Mouse (Mus musculus): ENCODE data around the gene Cntrl.

The Cntrl gene

DNA sequence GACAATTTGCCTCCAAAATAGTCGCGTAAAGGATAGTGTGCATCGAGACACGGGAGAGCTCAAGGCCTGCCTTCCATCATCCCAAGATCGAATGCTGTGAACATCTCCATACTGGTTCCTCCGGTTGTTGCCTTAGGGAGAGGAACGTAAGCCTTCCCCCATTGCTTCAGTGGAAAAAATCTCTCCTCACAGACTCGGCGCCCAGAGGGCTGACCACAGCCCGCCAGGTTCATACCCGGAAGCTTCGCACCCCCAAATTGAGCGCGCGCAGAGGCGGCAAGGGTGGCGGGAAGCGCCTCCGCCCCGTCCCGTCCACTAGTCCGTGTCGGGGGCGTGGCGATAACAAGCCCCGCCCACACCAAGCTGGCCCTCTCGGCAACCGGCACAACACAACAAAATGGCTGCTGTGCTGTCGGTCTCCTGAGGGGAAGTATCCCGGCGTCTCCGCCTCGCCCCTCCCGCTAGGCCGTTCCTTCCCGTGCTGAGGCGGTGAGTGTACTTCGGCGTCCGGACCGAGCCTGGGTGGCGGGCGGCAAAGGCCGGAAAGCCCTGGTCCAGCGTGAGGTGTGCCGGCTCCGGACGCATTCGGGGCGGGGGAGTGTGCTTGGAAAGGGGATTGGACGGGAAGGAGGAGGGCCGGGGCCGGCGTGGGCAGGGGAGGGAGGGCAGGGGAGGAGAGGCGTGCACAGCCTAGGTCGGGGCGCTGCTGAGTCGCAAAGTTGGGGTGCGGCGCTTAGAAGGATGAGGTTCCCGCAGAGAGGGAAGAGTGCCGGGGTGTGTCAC is at the start of gene Cntrl:
Cntrl (plus strand) TSS at position 352 of the 783 bp plus-strand sequence.
- peak; percentile 88 to 92 for DNase-seq (ENCODE audit: low spot score in 2 of 2)

GRCm38 (mm10) chr2:35060256-35060655 is 49.0 kb upstream of the Cntrl start:
- no peak for DNase-seq (ENCODE audit: low spot score in 2 of 2)

DNA sequence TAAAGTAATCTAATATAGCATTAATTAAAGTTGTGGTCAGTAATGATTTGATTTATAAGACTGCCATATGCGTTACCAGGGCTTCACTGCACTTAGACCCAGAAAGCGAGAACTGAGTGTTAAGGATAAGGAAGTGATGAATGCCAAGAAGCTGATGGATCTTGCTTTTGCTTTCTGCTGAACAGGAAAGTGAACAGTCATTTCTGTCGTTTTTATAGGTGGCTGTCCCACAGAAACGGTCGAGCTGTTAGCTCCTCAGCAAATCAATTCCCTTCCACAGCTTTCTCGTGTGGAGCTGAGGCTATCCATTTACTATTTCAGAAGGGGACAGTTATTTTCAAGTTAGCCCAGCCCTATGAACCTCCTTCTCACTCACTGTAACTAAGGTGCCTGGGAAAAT is 48.4 kb upstream of the Cntrl start:
- DNase-seq (ENCODE audit: low spot score in 2 of 2) = no peak

DNA sequence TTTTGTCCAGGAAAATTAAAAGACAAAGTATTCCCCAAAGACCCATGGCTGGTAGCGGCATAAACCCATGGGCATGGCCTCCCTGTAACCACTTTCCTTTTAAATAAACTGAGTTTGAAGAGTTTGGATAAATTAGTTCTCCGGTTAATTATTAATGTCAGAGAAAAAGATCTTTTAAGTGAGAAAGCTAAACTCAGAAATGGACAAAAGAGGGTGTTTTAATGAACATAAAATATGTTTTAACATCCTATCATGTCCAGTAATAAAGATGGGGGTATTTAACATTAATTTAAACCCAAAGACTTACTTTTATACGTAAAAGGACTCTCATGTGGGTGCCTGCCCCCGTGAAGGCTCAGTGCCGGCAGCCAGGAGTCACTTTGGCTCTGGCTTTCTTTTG is 48.0 kb upstream of the Cntrl start, which contains the start of gene Hc:
Hc (minus strand) TSS at position 101 of the 400 bp plus-strand sequence.
- DNase-seq (ENCODE audit: low spot score in 2 of 2) = no peak

GRCm38 (mm10) chr2:35063333-35064030 is 45.8 kb upstream of the Cntrl start:
- DNase-seq (ENCODE audit: low spot score in 2 of 2) = no peak

GRCm38 (mm10) chr2:35066525-35067082 is 42.7 kb upstream of the Cntrl start:
- DNase-seq (ENCODE audit: low spot score in 2 of 2) = no peak

- DNase-seq (ENCODE audit: low spot score in 2 of 2) = no peak
Observed at GRCm38 (mm10) chr2:35067117-35067516, 42.2 kb upstream of the Cntrl start.

GRCm38 (mm10) chr2:35069124-35069523 is 40.2 kb upstream of the Cntrl start:
- no peak for DNase-seq (ENCODE audit: low spot score in 2 of 2)

- DNase-seq (ENCODE audit: low spot score in 2 of 2) = no peak
Observed at GRCm38 (mm10) chr2:35070275-35070674, 39.0 kb upstream of the Cntrl start.

DNA sequence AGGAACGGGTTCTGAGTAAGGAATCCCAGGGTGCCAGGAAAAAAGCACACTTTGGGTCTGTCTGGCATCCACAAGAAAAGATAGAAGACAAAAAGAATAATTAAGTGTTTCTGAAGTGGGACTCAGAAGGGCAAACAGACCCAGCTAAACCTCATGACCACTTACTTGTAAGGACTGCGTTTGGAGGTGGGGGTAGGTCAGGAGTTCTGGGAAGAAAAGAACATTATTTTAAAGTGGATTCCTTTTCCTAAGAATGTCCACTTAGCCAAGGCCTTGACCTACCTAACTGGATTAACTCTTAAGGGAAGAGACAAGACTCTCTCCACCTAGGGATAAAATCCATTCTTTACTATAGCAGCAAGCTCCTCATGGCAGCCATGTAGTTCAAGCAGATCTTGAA is 36.7 kb upstream of the Cntrl start:
- DNase-seq (ENCODE audit: low spot score in 2 of 2) = no peak

DNA sequence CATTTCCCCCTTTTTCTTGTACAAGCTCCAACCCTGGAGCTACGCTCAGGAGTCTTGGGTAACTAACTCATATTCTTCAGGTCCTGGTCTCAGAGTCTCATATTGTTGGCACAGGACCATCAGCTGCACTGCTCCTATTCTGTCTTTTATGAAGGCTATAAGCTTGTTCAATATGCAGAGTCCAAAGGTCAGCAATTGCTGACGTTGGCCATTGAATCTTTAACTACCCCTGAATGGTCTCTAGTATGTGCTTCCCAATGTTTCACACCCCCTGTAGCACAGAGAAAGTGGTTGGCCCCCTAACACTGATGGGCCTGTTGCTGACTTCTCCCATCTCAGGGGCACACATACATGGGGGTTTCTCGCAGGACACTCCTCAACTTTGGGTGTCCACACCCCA is 35.0 kb upstream of the Cntrl start:
- DNase-seq (ENCODE audit: low spot score in 2 of 2) = no peak

GRCm38 (mm10) chr2:35079166-35079565 is 30.1 kb upstream of the Cntrl start:
- DNase-seq (ENCODE audit: low spot score in 2 of 2) = no peak

DNA sequence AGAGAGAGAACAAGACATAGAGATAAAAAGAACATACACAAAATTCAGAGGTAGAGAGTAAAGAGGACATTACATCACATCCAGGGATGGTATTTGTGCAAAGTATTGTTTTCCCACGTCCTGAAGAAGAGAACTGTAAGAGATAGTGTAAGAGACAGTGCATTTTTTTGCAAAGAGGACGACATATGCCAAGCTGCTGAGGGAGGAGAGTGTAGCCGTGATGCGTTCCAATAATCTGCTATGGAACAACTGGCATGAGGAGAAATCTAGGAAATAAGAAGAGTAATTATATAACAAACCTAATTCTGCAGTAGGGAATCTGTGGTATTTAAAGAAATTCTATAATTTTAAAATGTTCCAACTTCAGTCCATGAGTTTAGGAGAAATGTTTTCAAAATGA is 21.9 kb upstream of the Cntrl start:
- no peak for DNase-seq (ENCODE audit: low spot score in 2 of 2)

GRCm38 (mm10) chr2:35100529-35100928 is 8.8 kb upstream of the Cntrl start:
- DNase-seq (ENCODE audit: low spot score in 2 of 2) = no peak

GRCm38 (mm10) chr2:35101443-35101842 is 7.8 kb upstream of the Cntrl start, which contains the start of gene AI182371:
AI182371 (minus strand) TSS chr2:35101543.
- no peak for DNase-seq (ENCODE audit: low spot score in 2 of 2)

DNA sequence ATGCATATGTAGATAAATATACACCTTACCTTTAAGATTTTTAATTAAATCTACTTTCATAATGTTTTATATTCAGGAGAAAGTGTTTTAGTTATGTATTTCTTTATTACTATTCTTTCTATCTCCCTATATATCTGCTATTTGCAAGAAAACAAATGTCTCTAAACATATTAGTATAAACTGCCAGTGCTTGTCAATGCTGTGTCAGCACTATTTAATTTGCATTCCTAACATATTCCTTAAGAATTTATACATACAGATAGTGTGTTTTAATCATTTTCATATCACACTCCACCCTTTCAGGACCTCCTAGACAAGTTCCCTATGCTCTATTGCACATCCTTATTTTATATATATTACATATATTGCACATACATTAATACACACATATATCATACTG is 6.5 kb upstream of the Cntrl start:
- DNase-seq (ENCODE audit: low spot score in 2 of 2) = no peak

DNA sequence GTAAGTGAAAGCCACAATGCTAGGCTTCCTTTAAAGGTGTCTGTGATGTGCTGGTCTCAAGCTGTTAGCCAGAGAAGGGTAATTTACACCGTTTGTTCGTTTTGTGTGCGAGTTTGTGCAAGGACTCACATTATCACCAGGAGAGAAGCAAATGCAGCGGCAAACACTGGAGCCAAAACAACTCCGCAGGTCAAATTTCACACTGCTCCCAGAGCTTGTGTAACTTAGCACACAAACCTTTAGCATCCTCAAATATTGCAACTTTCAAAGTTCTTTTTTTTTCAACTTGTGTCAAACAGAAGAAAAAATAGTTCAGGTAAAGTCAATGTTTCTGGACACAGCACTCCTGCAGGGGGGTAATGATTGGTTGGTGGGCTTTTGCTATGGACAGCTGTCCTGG is 5.7 kb upstream of the Cntrl start:
- DNase-seq (ENCODE audit: low spot score in 2 of 2) = no peak

DNA sequence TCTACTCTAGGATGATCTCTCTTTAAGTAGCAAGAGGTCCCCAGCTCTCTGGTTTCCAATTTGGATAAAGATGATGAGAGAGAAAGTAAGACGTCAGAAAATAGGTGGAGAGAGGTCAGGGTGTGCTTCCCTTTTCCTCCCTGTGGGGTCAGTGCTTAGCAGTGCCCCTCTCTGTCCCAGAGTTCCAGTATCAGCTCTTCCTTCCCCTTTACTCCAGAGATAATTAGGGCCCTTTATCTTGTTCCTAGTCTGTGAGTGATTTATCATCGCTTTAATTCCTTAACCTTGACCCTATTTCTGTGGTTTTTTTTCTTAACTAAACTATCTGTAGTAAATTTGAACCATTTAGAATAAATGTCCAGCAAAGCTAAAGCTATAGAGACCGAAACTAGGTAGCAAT is 4.4 kb upstream of the Cntrl start:
- DNase-seq (ENCODE audit: low spot score in 2 of 2) = no peak

DNA sequence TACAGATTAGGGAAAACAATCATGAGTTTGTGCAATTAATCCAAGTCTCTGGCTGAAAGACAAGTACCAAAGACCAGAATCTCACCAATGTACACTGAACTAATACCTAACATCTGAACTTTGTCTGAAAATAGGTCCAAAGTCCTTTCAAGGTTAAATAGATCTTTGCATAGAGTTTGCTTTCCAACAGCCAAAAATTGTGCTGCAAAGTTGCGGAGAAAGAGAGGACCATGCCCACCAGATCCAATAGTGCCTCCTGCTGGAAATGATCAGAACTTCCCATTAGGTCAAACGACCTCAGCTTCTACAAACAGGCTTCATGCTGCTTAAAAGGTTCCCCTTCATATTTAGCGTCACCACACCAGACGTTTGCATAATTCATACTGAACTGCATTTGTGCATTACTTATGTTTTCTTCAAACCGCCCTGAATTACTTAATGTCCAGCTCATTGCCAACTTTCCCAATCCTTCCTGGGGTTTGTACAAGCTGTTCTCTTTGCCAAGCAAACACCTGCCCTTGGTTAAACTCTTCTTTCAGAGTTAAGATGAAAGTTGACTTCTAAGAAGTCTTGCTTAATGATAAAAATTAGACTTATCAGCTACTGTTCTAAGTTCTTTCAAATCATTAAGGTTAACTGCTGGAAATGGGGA is 1.2 kb upstream of the Cntrl start:
- peak; percentile 14 to 45 for DNase-seq (ENCODE audit: low spot score in 2 of 2)

DNA sequence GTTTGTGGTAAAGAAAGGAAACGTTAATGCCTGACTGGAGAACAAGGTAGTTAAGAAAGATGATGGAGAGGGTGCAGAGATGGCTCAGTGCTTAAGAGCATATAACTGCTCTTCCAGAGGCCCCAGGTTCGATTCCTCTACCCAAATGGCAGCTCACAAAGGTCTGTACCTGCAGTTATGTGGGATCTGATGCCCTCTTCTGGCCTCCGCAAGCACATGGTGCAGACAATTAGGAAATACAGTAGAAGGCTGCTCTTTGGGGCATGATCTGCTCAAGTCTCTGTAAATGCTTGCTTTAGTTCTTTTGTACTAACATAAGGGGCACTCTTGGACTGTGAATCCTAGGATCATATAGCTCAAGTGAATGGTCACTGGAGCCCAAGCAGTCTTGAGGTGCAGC is 580 bp upstream of the Cntrl start:
- DNase-seq (ENCODE audit: low spot score in 2 of 2) = peak; percentile 38 to 53

DNA sequence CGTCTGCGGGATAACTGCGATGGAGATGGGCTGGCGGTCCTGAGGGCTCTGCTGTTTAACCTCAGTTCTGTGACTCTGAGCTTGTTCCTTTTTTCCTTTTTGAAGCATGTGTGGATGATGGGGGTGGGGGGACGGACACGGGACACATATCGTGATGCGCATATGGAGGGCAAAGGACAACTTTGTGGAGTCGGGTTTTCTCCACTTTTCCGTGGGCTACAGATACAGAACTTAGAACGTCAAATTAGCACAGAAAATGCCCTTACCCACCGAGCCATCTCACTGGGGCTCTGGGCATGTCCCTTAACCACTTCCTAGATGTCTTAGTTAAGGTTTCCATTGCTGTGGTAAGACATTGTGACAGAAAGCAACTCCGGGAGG is 622 bp downstream of the Cntrl start:
- DNase-seq (ENCODE audit: low spot score in 2 of 2) = no peak

DNA sequence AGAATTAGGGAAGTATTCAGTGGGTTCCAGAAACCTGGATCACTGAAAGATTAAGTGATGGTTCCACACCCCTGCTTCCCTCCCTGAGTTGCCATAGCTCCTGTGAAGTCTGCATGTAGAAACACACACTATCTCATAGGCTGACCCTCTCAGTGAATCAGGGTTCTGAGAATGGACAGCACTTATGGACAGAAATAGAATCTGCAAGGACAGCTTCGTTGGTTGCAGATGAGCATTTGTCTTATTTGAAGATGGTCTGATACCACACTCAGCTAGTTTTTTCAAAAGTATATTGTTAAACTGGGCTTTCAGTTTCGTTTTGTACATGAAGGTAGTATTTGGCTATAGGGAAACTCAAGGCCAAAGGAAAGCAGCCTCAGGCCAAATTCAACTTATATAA is 1.2 kb downstream of the Cntrl start:
- no peak for DNase-seq (ENCODE audit: low spot score in 2 of 2)
